Mouse (Mus musculus) limb, embryonic 14.5 days (tissue): ENCODE measurements at regions not wholly inside any gene's neighbourhood (a gene's known extent, or its start where the extent isn't known, plus 50 kb on each side); places are given as distances from the start of the nearest gene placed in this dataset.
"Not testable (repeated sequence)": the region's sequence is repeated elsewhere in the genome, so short reads cannot be mapped to it uniquely, and the experiment has no call there.

Experiments
- ATAC-seq: fragments of 200-750 bp; cut with Nextera tagmentation; 2 replicates; pipeline ENCODE4 v1.8.0; 2017; ENCODE audit warnings: low read depth, moderate number of reproducible peaks, moderate TSS enrichment; ENCODE audit not compliant: low FRiP score
- DNase-seq: peaks from one replicate; pipeline ENCODE4 v3.0.0-alpha.2; 2015; ENCODE audit warnings: low spot score
- H3K27ac ChIP-seq: fragments of 300-500 bp; sonication (generic); replicated peaks from 2 replicates; pipeline ENCODE4 v1.5.1; 2014; ENCODE audit warnings: low read depth, mild to moderate bottlenecking, low read length, moderate library complexity, mixed read lengths
- H3K27me3 ChIP-seq: fragments of 300-500 bp; sonication (generic); 2 replicates; pipeline ENCODE4 v1.6.1; 2014; ENCODE audit warnings: low read length, mixed read lengths; ENCODE audit not compliant: control insufficient read depth, insufficient read depth
- H3K36me3 ChIP-seq: fragments of 300-500 bp; sonication (generic); 2 replicates; pipeline ENCODE4 v1.6.1; 2014; ENCODE audit warnings: mild to moderate bottlenecking, low read length, moderate library complexity, mixed read lengths; ENCODE audit not compliant: control insufficient read depth, insufficient read depth
- H3K4me1 ChIP-seq: fragments of 300-500 bp; sonication (generic); 2 replicates; pipeline ENCODE4 v1.6.1; 2014; ENCODE audit warnings: antibody characterized with exemption, low read length, mixed read lengths; ENCODE audit not compliant: control insufficient read depth, insufficient read depth
- H3K4me2 ChIP-seq: fragments of 300-500 bp; sonication (generic); replicated peaks from 2 replicates; pipeline ENCODE4 v1.6.1; 2014; ENCODE audit warnings: low read depth, mild to moderate bottlenecking, low read length, moderate library complexity; ENCODE audit not compliant: severe bottlenecking
- H3K4me3 ChIP-seq: fragments of 300-500 bp; sonication (generic); replicated peaks from 2 replicates; pipeline ENCODE4 v1.5.1; 2014; ENCODE audit warnings: low read length
- H3K9ac ChIP-seq: fragments of 300-500 bp; sonication (generic); 2 replicates; pipeline ENCODE4 v1.6.1; 2014; ENCODE audit warnings: mild to moderate bottlenecking, low read depth, low read length, moderate library complexity; ENCODE audit not compliant: severe bottlenecking
- H3K9me3 ChIP-seq: fragments of 300-500 bp; sonication (generic); 2 replicates; pipeline ENCODE4 v1.6.1; 2016; ENCODE audit warnings: low read length; ENCODE audit not compliant: control insufficient read depth
- POLR2A ChIP-seq: fragments of 200-500 bp; IDR thresholded peaks from 2 replicates; pipeline ENCODE4 v1.8.0; 2012; ENCODE audit warnings: inconsistent platforms, mild to moderate bottlenecking, moderate library complexity, borderline replicate concordance; ENCODE audit not compliant: insufficient read depth, insufficient read length; ENCODE audit errors: extremely low read depth
- WGBS: fragments of 180-500 bp; shearing (Covaris S2); extraction: QIAGEN DNeasy Blood & Tissue Kit; methylation state at CpG from one replicate; pipeline ENCODE4 v1.1.7; 2014; 5-methylcytosine and 5-hydroxymethylcytosine counted together

DNA sequence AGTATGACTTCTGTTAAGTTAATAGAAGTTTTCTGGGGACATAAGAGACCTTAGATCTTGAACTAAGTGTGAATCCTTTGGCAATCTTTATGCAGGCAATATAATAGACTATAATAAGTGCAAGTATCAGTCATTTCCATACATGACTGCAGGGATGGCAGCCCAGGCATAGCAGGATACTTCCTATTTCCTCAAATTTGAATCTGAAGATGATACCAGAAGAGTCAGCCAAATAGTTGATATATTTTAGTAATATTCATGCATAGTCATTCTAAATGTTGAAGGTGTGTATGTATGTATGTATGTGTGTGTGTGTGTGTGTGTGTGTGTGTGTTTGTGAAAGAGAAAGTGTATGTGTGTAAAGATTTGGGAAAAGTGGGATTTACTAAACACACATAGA is 64.3 kb downstream of the Prl2c2 start:
- not testable (repeated sequence) for H3K36me3 ChIP-seq, H3K9me3 ChIP-seq, ATAC-seq, DNase-seq, H3K27ac ChIP-seq, H3K4me1 ChIP-seq, H3K4me3 ChIP-seq, H3K9ac ChIP-seq, H3K4me2 ChIP-seq, H3K27me3 ChIP-seq

DNA sequence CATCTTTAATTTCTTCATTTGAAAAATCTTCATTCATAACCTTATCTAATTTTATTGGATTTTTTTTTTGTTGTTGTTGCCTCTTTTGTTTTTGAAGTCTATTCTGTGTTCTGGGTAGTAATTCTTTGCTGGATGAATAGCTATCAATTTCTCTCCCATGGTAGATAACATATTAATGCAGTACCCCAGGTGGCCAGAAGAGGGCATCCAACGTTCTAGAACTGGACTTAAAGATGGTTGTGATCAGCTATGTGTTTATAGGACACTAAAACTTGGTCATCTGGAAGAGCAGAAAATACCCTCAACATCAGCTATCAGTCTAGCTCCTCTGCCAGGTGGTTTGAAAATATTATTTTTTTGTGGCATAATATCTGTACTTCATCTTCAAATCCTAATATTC is 70.1 kb downstream of the Prl2c2 start:
- not testable (repeated sequence) for DNase-seq, H3K4me1 ChIP-seq, H3K27me3 ChIP-seq, H3K4me3 ChIP-seq, H3K4me2 ChIP-seq, ATAC-seq, H3K9ac ChIP-seq, H3K36me3 ChIP-seq, H3K27ac ChIP-seq
- WGBS = 3% methylated on average over 1 of the region's 1 CpGs
- H3K9me3 ChIP-seq = peaks cover 25% of the 10 kb centered on the region

DNA sequence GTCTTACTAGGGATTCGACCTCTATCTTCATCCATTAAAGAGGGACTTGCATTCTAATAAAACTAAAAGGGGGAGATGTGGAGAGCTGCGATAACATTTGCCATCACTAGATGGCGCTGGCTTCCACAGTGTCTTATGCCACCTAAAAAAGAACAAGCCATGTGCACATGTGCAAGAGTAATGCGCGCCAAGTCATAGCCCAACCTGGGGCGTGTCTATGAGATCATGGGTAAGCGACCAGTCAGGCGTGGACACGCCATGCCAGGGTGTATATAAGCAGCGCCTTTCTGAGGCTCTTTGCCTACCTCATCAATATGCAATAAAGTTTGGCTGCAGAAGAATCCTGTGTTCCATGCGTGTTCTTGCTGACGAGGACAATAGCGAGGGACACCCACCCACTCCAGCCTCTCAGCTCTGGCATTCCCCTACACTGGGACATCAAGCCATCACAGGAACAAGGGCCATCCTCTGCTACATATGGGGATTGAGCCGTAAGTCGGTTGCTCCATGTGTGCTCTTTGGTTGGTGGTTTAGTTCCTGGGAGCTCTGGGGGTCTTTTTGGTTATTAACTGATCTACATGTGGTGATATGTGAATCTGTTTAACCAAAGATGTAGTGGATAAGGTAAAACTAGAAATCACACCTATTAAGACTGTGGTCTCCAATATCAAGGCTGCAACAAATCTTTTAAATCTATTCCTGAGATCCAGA is 73.1 kb downstream of the Prl2c2 start:
- H3K4me1 ChIP-seq, H3K27me3 ChIP-seq, H3K4me3 ChIP-seq, H3K4me2 ChIP-seq, H3K36me3 ChIP-seq, ATAC-seq, H3K9ac ChIP-seq, DNase-seq, H3K27ac ChIP-seq: not testable (repeated sequence)
- H3K9me3 ChIP-seq = peaks cover 49% of the 10 kb centered on the region
- 84% methylated on average over 15 of the region's 15 CpGs for WGBS

DNA sequence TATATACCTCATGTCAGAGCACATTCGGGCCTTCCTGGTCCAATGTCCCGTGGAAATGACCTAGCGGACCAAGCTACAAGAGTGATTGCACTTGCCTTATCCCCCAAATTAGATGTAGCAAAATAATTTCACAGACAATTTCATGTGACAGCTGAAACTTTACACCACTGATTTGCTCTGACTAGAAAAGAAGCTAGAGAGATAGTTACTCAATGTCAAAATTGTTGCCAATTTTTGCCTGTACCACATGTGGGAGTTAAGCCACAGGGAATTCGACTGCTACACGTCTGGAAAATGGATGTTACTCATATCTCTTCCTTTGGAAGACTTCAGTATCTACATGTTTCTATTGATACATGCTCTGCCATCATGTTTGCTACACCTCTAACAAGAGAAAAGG is 74.6 kb downstream of the Prl2c2 start:
- no peaks in the 10 kb centered on the region for H3K36me3 ChIP-seq
- ATAC-seq = no peak
- no peak overlapping the region for H3K9ac ChIP-seq
- H3K4me3 ChIP-seq = no peak overlapping the region
- TF ChIP-seq POLR2A = no peak
- H3K27ac ChIP-seq = no peak overlapping the region
- H3K27me3 ChIP-seq = no peaks in the 10 kb centered on the region
- 82% methylated on average over 5 of the region's 5 CpGs for WGBS
- no peaks in the 10 kb centered on the region for H3K4me1 ChIP-seq
- no peak overlapping the region for H3K4me2 ChIP-seq
- H3K9me3 ChIP-seq = peaks cover 64% of the 10 kb centered on the region
- DNase-seq = no peak

DNA sequence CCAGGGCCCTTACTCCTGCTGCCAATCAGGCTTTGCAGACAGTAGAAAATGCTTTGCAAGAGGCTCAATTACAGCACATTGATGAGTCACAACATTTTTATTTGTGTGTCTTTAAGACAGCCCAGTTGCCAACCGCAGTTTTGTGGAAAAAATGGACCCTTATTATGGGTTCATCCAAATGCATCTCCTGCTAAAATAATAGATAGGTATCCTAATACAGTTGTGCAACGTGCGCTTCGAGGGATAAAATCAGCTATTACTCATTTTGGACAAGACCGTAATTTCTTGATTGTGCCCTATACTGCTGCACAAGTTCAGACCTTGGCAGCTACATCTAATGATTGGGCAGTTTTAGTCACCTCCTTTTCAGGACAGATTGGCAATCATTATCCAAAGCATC is 75.4 kb downstream of the Prl2c2 start:
- no peak for DNase-seq

More for the DNA sequence above, 75.4 kb downstream of the Prl2c2 start:
- no peak for TF ChIP-seq POLR2A
- Histone ChIP-seq H3K27me3 (no peaks in the 10 kb centered on the region), H3K9ac (no peak overlapping the region), H3K4me2 (no peak overlapping the region), H3K4me1 (no peaks in the 10 kb centered on the region), H3K27ac (no peak overlapping the region), H3K9me3 (peaks cover 66% of the 10 kb centered on the region), H3K4me3 (no peak overlapping the region), H3K36me3 (no peaks in the 10 kb centered on the region)
- ATAC-seq = no peak
- WGBS = 89% methylated on average over 5 of the region's 5 CpGs
